Mouse (Mus musculus) frontal cortex, adult 2 months (tissue): ENCODE results near the gene Sap30l. TPM values are rescaled to one million over a fixed set of nuclear protein-coding genes. Genes with fewer than 3 reads are reported as not detected.
"Not testable (repeated sequence)": the region's sequence is repeated elsewhere in the genome, so short reads cannot be mapped to it uniquely, and the experiment has no call there.

Experiments used
- DNase-seq, 2 experiments: peaks; one replicate each; pipeline ENCODE4 v3.0.0; 2022; ENCODE audit warnings: low spot score in 1 of 2; ENCODE audit errors: extremely low spot score in 1 of 2
- polyA plus RNA-seq: library from polyadenylated mRNA; depleted of rRNA; stranded (reverse); fragments of >200 nt; gene quantifications from 2 replicates; pipeline ENCODE4 v1.2.3, GENCODE M21; 2012

The Sap30l gene
- polyA plus RNA-seq, 1 experiment: 31.0 TPM

- DNase-seq: no peak
These were observed 28.7 kb downstream of the Sap30l start for GRCm38 (mm10) chr11:57829871-57830775.

GRCm38 (mm10) chr11:57831281-57831781 is 29.9 kb downstream of the Sap30l start:
- DNase-seq: no peak

GRCm38 (mm10) chr11:57831861-57832260 is 30.4 kb downstream of the Sap30l start:
- no peak for DNase-seq

- no peak for DNase-seq
These were observed 31.2 kb downstream of the Sap30l start, which contains the start of gene Hand1 for GRCm38 (mm10) chr11:57832552-57833201. Gene Hand1 (minus strand): TSS chr11:57832818.

GRCm38 (mm10) chr11:57833296-57833977 is 32.0 kb downstream of the Sap30l start:
- no peak for DNase-seq

- DNase-seq: no peak
These were observed 32.6 kb downstream of the Sap30l start for GRCm38 (mm10) chr11:57834031-57834430.

GRCm38 (mm10) chr11:57835331-57835730 is 33.9 kb downstream of the Sap30l start:
- no peak for DNase-seq

- DNase-seq: no peak
These were observed 34.5 kb downstream of the Sap30l start for GRCm38 (mm10) chr11:57835931-57836330.

- DNase-seq: no peak
These were observed 35.0 kb downstream of the Sap30l start for GRCm38 (mm10) chr11:57836401-57836800.

GRCm38 (mm10) chr11:57836872-57837680 is 35.6 kb downstream of the Sap30l start:
- no peak for DNase-seq

GRCm38 (mm10) chr11:57837861-57838680 is 36.6 kb downstream of the Sap30l start:
- no peak for DNase-seq

- no peak for DNase-seq
These were observed 39.5 kb downstream of the Sap30l start for GRCm38 (mm10) chr11:57840986-57841385.

GRCm38 (mm10) chr11:57841391-57841790 is 40.0 kb downstream of the Sap30l start:
- DNase-seq: no peak

- DNase-seq: not testable (repeated sequence)
These were observed 45.3 kb downstream of the Sap30l start for GRCm38 (mm10) chr11:57846421-57847363.

GRCm38 (mm10) chr11:57847396-57847795 is 46.0 kb downstream of the Sap30l start:
- DNase-seq: no peak

- DNase-seq: no peak
These were observed 48.9 kb downstream of the Sap30l start for GRCm38 (mm10) chr11:57850298-57850697.

- DNase-seq: no peak
These were observed 49.5 kb downstream of the Sap30l start for GRCm38 (mm10) chr11:57850931-57851330.

GRCm38 (mm10) chr11:57853571-57853970 is 52.1 kb downstream of the Sap30l start:
- DNase-seq: no peak
